Mouse (Mus musculus) midbrain, embryonic 13.5 days (tissue): ENCODE data around the gene Men1. TPM values are rescaled to one million over a fixed set of nuclear protein-coding genes. Genes with fewer than 3 reads are reported as not detected.
"Not testable (repeated sequence)": the region's sequence is repeated elsewhere in the genome, so short reads cannot be mapped to it uniquely, and the experiment has no call there.

Source experiments
- ATAC-seq: fragments of 200-750 bp; cut with Nextera tagmentation; 2 replicates; pipeline ENCODE4 v1.8.0; 2017; ENCODE audit warnings: mild to moderate bottlenecking, moderate TSS enrichment, moderate library complexity
- H3K27ac ChIP-seq: fragments of 300-500 bp; sonication (generic); 2 replicates; pipeline ENCODE4 v1.5.1; 2015; ENCODE audit warnings: inconsistent platforms, mild to moderate bottlenecking, moderate library complexity
- H3K27me3 ChIP-seq: fragments of 300-500 bp; sonication (generic); 2 replicates; pipeline ENCODE4 v1.6.1; 2015; ENCODE audit warnings: mild to moderate bottlenecking, inconsistent platforms
- H3K36me3 ChIP-seq: fragments of 300-500 bp; sonication (generic); 2 replicates; pipeline ENCODE4 v1.6.1; 2015; ENCODE audit warnings: mild to moderate bottlenecking, inconsistent platforms
- H3K4me1 ChIP-seq: fragments of 300-500 bp; sonication (generic); replicated peaks from 2 replicates; pipeline ENCODE4 v1.6.1; 2015; ENCODE audit warnings: inconsistent platforms
- H3K4me2 ChIP-seq: fragments of 300-500 bp; sonication (generic); replicated peaks from 2 replicates; pipeline ENCODE4 v1.6.1; 2015; ENCODE audit warnings: moderate library complexity, mild to moderate bottlenecking, inconsistent platforms
- H3K4me3 ChIP-seq: fragments of 300-500 bp; sonication (generic); replicated peaks from 2 replicates; pipeline ENCODE4 v1.5.1; 2015; ENCODE audit warnings: mild to moderate bottlenecking, inconsistent platforms
- H3K9ac ChIP-seq: fragments of 300-500 bp; sonication (generic); replicated peaks from 2 replicates; pipeline ENCODE4 v1.6.1; 2015; ENCODE audit warnings: mild to moderate bottlenecking, inconsistent platforms
- H3K9me3 ChIP-seq: fragments of 300-500 bp; sonication (generic); 2 replicates; pipeline ENCODE4 v1.6.1; 2016; ENCODE audit warnings: mild to moderate bottlenecking, inconsistent platforms
- WGBS: fragments of 180-500 bp; shearing (Covaris S2); methylation state at CpG from one replicate; pipeline ENCODE4 v1.1.7; 2015; 5-methylcytosine and 5-hydroxymethylcytosine counted together
- polyA plus RNA-seq: library from polyadenylated mRNA; unstranded; fragments of >200 nt; fragmentation: Nextera tagmentation; extraction: Ambion mirVana; gene quantifications from 2 replicates; pipeline ENCODE4 v1.2.1, GENCODE M21; 2015

Men1 gene
- polyA plus RNA-seq, 1 experiment from 2014 or later, result 81.1 TPM

DNA sequence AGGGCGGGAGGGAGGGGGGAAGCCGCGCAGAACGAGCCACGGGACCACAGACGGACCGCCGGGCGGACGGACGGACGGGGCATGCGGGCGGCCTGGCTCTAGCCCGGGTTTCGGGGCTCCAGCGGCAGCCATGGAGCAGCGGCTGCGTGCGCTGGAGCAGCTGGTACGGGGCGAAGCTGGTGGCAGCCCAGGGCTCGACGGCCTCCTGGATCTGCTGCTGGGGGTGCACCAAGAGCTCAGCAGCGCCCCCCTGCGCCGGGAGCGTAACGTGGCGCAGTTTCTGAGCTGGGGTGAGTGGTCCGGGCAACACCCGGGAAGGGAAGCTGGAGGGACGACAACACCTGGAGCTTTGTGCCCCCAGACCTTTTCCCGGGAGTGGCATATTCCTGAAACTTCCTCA is 28.2 kb upstream of the Men1 start:
- Histone ChIP-seq H3K4me1 (peaks cover 7% of the 10 kb centered on the region), H3K9ac (peak overlapping the region; percentile 62), H3K4me3 (peak overlapping the region; percentile 51), H3K4me2 (peak overlapping the region; percentile 61), H3K36me3 (no peaks in the 10 kb centered on the region), H3K27me3 (no peaks in the 10 kb centered on the region), H3K27ac (no peak overlapping the region), H3K9me3 (no peaks in the 10 kb centered on the region)
- peak; percentile 56 for ATAC-seq
- 0% methylated on average over 29 of the region's 34 CpGs for WGBS

DNA sequence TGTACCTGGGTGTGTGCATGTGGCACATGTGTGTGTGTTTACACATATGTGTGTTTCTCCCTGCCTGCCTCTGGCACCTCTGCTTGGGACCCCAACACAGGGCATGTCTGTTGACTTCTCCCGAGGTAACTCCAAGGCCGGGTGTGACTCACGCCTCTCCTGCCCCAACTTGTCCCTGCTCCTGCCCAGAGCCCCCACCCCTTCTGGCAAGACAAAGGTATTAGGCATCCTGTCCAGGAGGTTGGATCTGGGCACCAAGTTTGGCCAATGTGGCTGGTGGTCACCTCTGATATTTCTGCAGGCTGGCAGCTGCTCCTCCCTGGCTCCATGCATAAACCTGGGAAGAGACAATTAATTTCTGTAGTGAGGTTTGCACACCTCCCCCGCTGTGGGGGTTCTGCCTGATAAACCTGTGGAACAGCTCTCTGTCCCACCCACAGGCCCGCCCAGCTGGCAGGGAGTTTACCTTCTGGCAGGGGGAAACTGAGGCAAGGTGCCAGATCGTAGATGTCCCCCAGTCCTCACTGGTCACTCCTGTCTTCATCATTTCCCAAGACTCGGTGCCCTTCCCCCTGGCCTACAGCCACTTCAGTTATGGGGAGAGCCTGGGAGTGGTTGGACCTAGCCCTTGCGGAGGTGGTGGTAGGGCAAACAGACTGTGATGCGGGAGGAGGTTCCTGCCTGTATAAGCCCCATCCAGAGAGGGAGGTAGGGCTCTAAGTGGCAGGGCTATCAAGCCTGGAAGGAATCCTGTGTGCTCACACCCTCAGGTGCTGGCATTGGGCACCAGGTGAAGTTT is 26.8 kb upstream of the Men1 start:
- WGBS, result 94% methylated on average over 9 of the region's 9 CpGs
- no peak overlapping the region for H3K27ac ChIP-seq
- H3K27me3 ChIP-seq, result no peaks in the 10 kb centered on the region
- no peak overlapping the region for H3K4me3 ChIP-seq
- H3K9ac ChIP-seq, result no peak overlapping the region
- H3K9me3 ChIP-seq, result no peaks in the 10 kb centered on the region
- no peak overlapping the region for H3K4me2 ChIP-seq
- ATAC-seq, result no peak
- peaks cover 7% of the 10 kb centered on the region for H3K4me1 ChIP-seq
- H3K36me3 ChIP-seq, result 0 out of 2 replicates have a peak, but pooled peaks cover 5% of the 10 kb centered on the region

DNA sequence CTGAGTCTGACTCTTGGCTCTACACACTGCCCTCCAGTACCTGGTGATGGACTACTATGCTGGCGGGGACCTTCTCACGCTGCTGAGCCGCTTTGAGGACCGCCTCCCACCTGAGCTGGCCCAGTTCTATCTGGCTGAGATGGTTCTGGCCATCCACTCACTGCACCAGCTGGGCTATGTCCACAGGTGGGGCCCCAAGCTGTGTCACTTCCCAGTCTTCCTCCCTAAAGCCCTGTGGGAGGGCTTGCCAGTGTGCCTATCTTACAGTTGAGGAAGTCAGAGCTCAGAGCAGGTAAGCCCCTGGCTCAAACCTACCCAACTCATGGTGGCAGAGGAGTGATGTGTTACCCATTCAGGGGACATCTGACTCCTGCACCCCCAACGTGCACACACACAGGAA is 24.6 kb upstream of the Men1 start:
- H3K4me3 ChIP-seq, result no peak overlapping the region
- H3K4me1 ChIP-seq, result peaks cover 7% of the 10 kb centered on the region
- H3K36me3 ChIP-seq, result peaks cover 20% of the 10 kb centered on the region
- no peaks in the 10 kb centered on the region for H3K27me3 ChIP-seq
- no peak overlapping the region for H3K27ac ChIP-seq
- ATAC-seq, result no peak
- WGBS, result 89% methylated on average over 5 of the region's 5 CpGs
- no peaks in the 10 kb centered on the region for H3K9me3 ChIP-seq
- H3K4me2 ChIP-seq, result no peak overlapping the region
- H3K9ac ChIP-seq, result no peak overlapping the region

DNA sequence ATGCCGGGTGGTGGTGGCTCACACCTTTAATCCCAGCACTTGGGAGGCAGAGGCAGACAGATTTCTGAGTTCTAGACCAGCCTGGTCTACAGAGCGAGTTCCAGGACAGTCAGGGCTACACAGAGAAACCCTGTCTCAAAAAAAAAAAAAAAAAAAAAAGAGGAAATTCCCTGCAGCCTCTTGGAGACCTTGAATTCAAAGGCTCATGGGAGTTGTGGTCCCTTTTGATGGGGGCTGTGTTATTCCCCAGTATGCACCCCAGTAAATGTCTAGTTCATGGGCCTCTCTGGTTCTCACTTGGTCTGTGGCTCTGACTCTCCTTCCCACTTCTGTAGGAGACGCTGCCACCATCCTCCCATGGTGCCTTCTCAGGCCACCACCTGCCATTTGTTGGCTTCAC is 23.0 kb upstream of the Men1 start:
- H3K27me3 ChIP-seq, H3K4me3 ChIP-seq, H3K9me3 ChIP-seq, H3K4me2 ChIP-seq, H3K9ac ChIP-seq, H3K4me1 ChIP-seq, ATAC-seq, H3K27ac ChIP-seq: not testable (repeated sequence)
- WGBS, result 89% methylated on average over 3 of the region's 3 CpGs
- peaks cover 31% of the 10 kb centered on the region for H3K36me3 ChIP-seq

DNA sequence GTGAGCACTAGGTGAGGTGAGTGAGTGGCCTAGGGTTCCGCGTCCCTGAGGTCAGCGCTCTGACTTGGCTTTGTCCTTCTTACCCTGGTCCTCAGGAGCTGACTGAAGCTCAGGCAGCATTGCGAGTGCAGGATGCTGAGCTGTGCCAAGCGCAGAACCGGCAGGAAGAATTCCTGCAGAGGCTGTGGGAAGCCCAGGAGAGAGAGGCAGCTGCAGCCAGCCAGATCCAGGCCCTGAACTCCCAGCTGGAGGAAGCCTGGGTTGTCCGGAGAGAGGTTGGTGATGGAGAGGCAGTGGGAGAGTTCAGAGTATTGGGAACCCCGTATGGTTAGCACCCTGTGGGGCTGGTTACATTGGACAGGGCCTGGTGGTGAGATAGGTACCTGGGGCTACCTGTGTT is 21.0 kb upstream of the Men1 start:
- WGBS, result 89% methylated on average over 8 of the region's 8 CpGs
- Histone ChIP-seq H3K9me3 (no peaks in the 10 kb centered on the region), H3K27me3 (no peaks in the 10 kb centered on the region)

DNA sequence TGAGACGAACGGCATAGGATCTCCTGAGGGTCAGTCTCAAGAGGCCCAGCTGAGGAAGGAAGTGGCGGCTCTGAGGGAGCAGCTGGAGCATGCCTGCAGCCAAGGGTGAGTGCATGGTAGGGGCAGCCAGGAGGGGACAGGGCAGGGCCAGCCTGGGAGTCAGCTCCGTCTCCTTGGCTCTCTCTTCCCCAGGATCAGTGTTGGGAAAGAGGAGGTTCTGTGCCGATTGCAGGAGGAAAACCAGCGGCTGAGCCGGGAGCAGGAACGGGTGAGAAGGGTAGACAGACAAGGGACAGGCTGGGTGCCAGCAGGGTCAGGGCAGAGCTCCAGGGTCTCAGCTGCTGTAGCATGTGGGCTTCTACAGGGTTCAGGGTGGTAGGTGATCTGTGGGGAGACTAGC is 20.3 kb upstream of the Men1 start:
- Histone ChIP-seq H3K9ac (no peak overlapping the region), H3K27me3 (no peaks in the 10 kb centered on the region), H3K4me3 (no peak overlapping the region), H3K27ac (no peak overlapping the region), H3K9me3 (no peaks in the 10 kb centered on the region), H3K4me2 (no peak overlapping the region), H3K4me1 (no peaks in the 10 kb centered on the region), H3K36me3 (peaks cover 52% of the 10 kb centered on the region)
- no peak for ATAC-seq
- WGBS, result 90% methylated on average over 8 of the region's 8 CpGs

More for the DNA sequence above, 21.0 kb upstream of the Men1 start:
- peaks cover 45% of the 10 kb centered on the region for H3K36me3 ChIP-seq
- ATAC-seq, result no peak
- H3K4me2 ChIP-seq, result no peak overlapping the region
- H3K9ac ChIP-seq, result no peak overlapping the region
- no peaks in the 10 kb centered on the region for H3K4me1 ChIP-seq
- H3K27ac ChIP-seq, result no peak overlapping the region
- H3K4me3 ChIP-seq, result no peak overlapping the region

DNA sequence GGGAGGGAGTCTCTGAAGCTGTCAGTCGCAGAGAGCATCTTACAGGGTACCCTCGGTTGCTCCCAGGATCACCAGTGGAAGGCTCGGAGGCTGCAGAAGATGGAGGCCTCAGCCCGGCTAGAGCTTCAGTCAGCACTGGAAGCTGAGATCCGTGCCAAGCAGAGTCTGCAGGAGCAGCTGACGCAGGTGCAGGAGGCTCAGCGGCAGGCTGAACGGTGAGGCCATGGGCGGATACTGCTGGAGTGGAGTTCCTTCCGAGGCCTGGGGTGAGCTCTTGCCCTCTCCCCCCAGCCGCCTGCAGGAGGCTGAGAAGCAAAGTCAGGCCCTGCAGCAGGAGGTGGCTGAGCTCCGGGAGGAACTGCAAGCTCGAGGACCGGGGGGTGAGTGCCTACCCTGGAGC is 19.2 kb upstream of the Men1 start:
- no peak for ATAC-seq
- Histone ChIP-seq H3K9me3 (no peaks in the 10 kb centered on the region), H3K4me3 (no peak overlapping the region), H3K27me3 (no peaks in the 10 kb centered on the region), H3K4me2 (no peak overlapping the region), H3K9ac (no peak overlapping the region), H3K36me3 (peaks cover 52% of the 10 kb centered on the region), H3K27ac (no peak overlapping the region), H3K4me1 (no peaks in the 10 kb centered on the region)
- WGBS, result 74% methylated on average over 14 of the region's 14 CpGs

DNA sequence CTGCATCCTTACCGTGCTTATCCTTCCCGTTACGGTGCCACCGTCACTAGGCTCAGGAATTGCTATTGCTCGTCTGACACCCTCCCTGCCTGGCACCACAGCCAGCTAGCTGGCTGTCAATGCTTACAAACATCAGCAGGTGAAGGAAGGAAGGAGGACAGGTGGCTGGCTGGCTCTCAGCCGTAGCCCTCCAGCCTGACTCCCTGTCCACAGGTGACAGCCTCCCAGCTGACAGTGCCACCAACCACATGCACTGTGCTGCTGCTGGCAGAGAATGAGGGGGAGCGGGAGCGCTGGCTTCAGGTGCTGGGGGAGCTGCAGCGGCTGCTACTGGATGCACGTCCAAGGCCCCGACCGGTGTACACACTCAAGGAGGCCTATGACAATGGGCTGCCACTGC is 16.6 kb upstream of the Men1 start:
- H3K4me3 ChIP-seq, result no peak overlapping the region
- WGBS, result 93% methylated on average over 12 of the region's 12 CpGs
- no peaks in the 10 kb centered on the region for H3K27me3 ChIP-seq
- no peaks in the 10 kb centered on the region for H3K9me3 ChIP-seq
- no peak overlapping the region for H3K4me2 ChIP-seq
- ATAC-seq, result no peak
- H3K27ac ChIP-seq, result no peak overlapping the region
- H3K36me3 ChIP-seq, result peaks cover 57% of the 10 kb centered on the region
- H3K4me1 ChIP-seq, result no peaks in the 10 kb centered on the region
- 0 out of 2 replicates have a peak overlapping the region, but pooled peaks have one; percentile 20 for H3K9ac ChIP-seq

DNA sequence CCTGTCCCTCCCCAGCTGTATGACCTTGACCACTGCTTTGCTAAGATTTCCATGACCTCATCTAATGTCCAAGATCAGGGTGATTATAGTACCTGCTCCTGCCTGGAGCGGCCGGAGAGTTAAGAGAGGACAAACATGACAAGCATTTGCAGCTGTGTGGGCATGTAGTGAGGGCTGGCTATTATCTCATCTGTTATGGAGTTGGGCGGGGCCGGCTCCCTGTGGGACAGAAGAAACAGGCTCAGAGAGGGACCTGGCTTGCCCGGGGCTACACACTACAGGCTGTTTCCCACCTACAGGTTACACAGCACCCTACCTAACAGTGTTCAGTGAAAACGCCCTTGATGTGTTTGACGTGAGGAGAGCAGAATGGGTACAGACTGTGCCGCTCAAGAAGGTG is 13.4 kb upstream of the Men1 start:
- H3K9me3 ChIP-seq, result no peaks in the 10 kb centered on the region
- H3K9ac ChIP-seq, result no peak overlapping the region
- no peak overlapping the region for H3K4me2 ChIP-seq
- no peak for ATAC-seq
- H3K27me3 ChIP-seq, result no peaks in the 10 kb centered on the region
- H3K4me3 ChIP-seq, result no peak overlapping the region
- H3K4me1 ChIP-seq, result no peaks in the 10 kb centered on the region
- 91% methylated on average over 8 of the region's 8 CpGs for WGBS
- H3K27ac ChIP-seq, result no peak overlapping the region
- peaks cover 35% of the 10 kb centered on the region for H3K36me3 ChIP-seq

DNA sequence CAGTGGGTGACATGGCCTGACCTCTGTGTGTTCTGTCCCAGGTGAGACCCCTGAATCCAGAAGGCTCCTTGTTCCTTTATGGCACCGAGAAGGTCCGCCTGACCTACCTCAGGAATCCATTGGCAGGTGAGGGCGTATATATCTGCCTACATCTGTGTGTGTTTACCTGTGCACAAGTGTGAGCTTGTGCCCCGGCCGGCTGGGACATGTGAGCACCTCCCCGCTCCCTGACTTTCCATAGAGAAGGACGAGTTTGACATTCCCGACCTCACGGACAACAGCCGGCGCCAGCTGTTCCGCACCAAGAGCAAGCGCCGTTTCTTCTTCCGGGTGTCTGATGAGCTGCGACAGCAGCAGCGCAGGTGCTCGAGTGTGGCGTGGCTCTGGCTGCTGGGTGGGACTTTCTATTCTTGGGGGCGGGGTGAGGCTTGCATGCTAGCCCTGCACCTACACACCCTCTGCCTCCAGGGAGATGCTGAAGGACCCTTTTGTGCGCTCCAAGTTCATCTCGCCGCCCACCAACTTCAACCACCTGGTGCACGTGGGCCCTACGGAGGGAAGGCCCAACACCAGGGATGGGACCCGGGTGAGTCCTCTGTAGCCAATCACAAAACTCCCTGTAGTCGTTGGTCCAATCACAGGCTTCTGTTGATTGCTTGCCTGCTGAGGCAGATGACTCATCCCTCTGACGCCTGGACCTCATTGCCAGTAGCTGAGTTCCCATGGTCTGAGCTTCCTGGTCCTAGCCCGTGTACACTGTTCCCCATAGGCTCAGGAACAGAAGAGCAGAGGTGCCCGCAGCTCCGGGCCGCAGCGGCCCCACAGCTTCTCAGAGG is 12.8 kb upstream of the Men1 start:
- Histone ChIP-seq H3K4me2 (no peak overlapping the region), H3K9ac (no peak overlapping the region), H3K36me3 (peaks cover 31% of the 10 kb centered on the region), H3K27me3 (no peaks in the 10 kb centered on the region), H3K4me3 (no peak overlapping the region), H3K27ac (no peak overlapping the region), H3K4me1 (no peaks in the 10 kb centered on the region), H3K9me3 (no peaks in the 10 kb centered on the region)
- 87% methylated on average over 33 of the region's 33 CpGs for WGBS
- no peak for ATAC-seq

DNA sequence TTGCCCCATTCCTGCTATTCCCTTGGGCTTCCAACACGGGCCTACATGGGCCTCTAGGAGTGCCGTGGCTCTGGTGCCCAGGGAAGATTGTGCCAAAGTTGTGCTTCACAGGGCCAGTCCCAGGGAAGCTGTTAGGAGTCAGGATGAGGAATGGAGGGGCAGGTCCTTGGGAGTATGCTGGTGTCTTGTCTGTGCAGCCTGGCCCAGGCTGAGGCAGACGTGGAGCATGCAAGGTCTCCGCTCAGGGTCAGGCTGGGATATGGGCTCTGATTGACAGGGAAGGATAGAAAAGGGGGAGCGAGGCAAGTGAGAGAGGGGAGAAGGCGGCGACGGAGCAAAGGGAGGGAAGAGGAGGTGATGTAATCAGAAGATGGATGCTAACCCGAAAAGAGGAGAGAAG is 10.0 kb upstream of the Men1 start:
- 80% methylated on average over 9 of the region's 9 CpGs for WGBS
- H3K4me2 ChIP-seq, result no peak overlapping the region
- no peaks in the 10 kb centered on the region for H3K4me1 ChIP-seq
- H3K27me3 ChIP-seq, result no peaks in the 10 kb centered on the region
- 0 out of 2 replicates have a peak, but pooled peaks cover 11% of the 10 kb centered on the region for H3K36me3 ChIP-seq
- no peaks in the 10 kb centered on the region for H3K9me3 ChIP-seq
- no peak for ATAC-seq
- H3K27ac ChIP-seq, result no peak overlapping the region
- H3K9ac ChIP-seq, result no peak overlapping the region
- H3K4me3 ChIP-seq, result no peak overlapping the region

DNA sequence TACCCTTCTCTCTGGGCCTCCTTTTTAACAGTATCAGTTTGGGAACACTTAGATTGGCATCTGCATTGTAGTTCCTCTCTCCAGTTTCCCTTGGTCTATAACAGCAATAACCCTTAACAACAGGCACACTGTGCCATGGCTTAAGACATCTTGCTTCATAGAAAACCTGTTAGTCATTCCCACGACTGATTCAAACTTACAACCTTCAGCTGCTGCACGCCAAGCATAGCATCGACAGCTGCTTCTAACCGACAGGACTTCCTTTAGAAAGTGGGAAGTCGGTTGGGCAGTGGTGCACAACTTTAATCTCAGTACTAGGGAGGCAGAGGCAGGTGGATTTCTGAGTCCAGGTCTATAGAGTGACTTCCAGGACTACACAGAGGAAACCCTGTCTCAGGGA is 3.6 kb upstream of the Men1 start:
- Histone ChIP-seq H3K4me3 (no peak overlapping the region), H3K4me2 (no peak overlapping the region), H3K4me1 (peaks cover 14% of the 10 kb centered on the region), H3K27ac (no peak overlapping the region), H3K9ac (no peak overlapping the region), H3K36me3 (no peaks in the 10 kb centered on the region), H3K27me3 (no peaks in the 10 kb centered on the region), H3K9me3 (no peaks in the 10 kb centered on the region)
- no peak for ATAC-seq
- 73% methylated on average over 5 of the region's 5 CpGs for WGBS
